Mouse (Mus musculus) forebrain, embryonic 12.5 days (tissue): Measurements from ENCODE around the gene Adam12. TPM values are rescaled to one million over a fixed set of nuclear protein-coding genes. Genes with fewer than 3 reads are reported as not detected.

ENCODE experiments used
- ATAC-seq: fragments of 200-750 bp; cut with Nextera tagmentation; 2 replicates; pipeline ENCODE4 v1.8.0; 2017; ENCODE audit warnings: moderate TSS enrichment; ENCODE audit not compliant: low FRiP score
- H3K27ac ChIP-seq: fragments of 300-500 bp; sonication (generic); 2 replicates; pipeline ENCODE4 v1.5.1; 2016; ENCODE audit warnings: mild to moderate bottlenecking
- H3K27me3 ChIP-seq: fragments of 300-500 bp; sonication (generic); 2 replicates; pipeline ENCODE4 v1.6.1; 2016; ENCODE audit warnings: mild to moderate bottlenecking
- H3K36me3 ChIP-seq: fragments of 300-500 bp; sonication (generic); replicated peaks from 2 replicates; pipeline ENCODE4 v1.6.1; 2016; ENCODE audit warnings: mild to moderate bottlenecking
- H3K4me1 ChIP-seq: fragments of 300-500 bp; sonication (generic); 2 replicates; pipeline ENCODE4 v1.6.1; 2016
- H3K4me2 ChIP-seq: fragments of 300-500 bp; sonication (generic); 2 replicates; pipeline ENCODE4 v1.6.1; 2016; ENCODE audit warnings: mild to moderate bottlenecking, moderate library complexity
- H3K4me3 ChIP-seq: fragments of 300-500 bp; sonication (generic); replicated peaks from 2 replicates; pipeline ENCODE4 v1.5.1; 2016; ENCODE audit warnings: mild to moderate bottlenecking
- H3K9ac ChIP-seq: fragments of 300-500 bp; sonication (generic); 2 replicates; pipeline ENCODE4 v1.6.1; 2016; ENCODE audit warnings: mild to moderate bottlenecking
- H3K9me3 ChIP-seq: fragments of 300-500 bp; sonication (generic); 2 replicates; pipeline ENCODE4 v1.6.1; 2016
- WGBS: fragments of 180-500 bp; shearing (Covaris S2); methylation state at CpG from one replicate; pipeline ENCODE4 v1.1.7; 2016; 5-methylcytosine and 5-hydroxymethylcytosine counted together
- microRNA-seq: library from miRNA; unstranded; fragments of <30 nt; microRNA quantifications from one replicate; pipeline ENCODE4, GENCODE M21; 2017
- polyA plus RNA-seq: library from polyadenylated mRNA; unstranded; fragments of >200 nt; fragmentation: Nextera tagmentation; extraction: Ambion mirVana; gene quantifications from 2 replicates; pipeline ENCODE4 v1.2.1, GENCODE M21; 2016

Adam12 gene
- polyA plus RNA-seq, 1 experiment from 2014 or later, result 2.1 TPM

DNA sequence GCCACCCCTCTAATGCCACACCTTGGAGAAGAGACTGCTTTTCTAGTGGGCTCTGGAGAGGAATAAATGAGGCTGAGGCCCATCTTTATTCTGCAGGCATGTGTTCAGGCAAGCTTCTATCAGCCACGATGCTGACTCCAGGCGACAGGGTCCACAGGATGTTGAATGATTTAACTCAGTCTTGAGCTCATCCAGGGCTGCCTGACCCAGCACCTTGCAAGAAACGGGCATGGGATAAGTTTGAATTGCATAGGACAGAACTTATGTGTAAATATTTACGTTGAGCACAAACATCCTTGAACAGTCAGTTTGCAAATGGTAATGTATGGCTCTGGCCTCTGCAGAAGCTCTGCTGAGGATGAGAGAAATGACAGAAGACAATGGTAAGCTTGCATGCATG is 372.4 kb downstream of the Adam12 start:
- H3K9ac ChIP-seq, result no peak overlapping the region
- no peak overlapping the region for H3K4me2 ChIP-seq
- ATAC-seq, result no peak
- no peaks in the 10 kb centered on the region for H3K36me3 ChIP-seq
- no peak overlapping the region for H3K4me3 ChIP-seq
- H3K27ac ChIP-seq, result no peak overlapping the region
- no peaks in the 10 kb centered on the region for H3K4me1 ChIP-seq
- no peaks in the 10 kb centered on the region for H3K27me3 ChIP-seq
- 85% methylated on average over 4 of the region's 4 CpGs for WGBS
- no peaks in the 10 kb centered on the region for H3K9me3 ChIP-seq

DNA sequence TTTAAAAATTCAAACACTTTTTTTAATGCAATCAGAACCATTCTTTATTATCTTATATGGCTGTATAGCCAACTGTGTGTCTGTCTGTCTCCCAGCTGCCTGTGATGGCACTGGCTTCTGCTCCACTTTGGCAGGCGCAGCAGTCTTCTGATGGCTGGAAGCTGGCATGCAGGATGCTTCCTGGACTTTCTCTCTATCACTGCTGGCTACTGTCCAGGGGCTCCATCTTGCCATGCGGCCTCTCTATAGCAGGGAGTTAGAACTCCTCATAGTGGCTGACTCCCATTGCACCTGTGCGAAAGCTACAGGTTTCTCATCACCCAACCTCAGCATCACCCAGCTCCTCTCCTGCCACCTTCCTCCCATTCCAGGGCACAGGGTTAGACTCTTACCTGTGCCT is 373.4 kb downstream of the Adam12 start:
- Histone ChIP-seq H3K4me1 (no peaks in the 10 kb centered on the region), H3K27me3 (no peaks in the 10 kb centered on the region), H3K9me3 (no peaks in the 10 kb centered on the region), H3K36me3 (no peaks in the 10 kb centered on the region), H3K4me2 (no peak overlapping the region), H3K27ac (no peak overlapping the region), H3K9ac (no peak overlapping the region), H3K4me3 (no peak overlapping the region)
- no peak for ATAC-seq
- WGBS, result 89% methylated on average over 3 of the region's 3 CpGs

DNA sequence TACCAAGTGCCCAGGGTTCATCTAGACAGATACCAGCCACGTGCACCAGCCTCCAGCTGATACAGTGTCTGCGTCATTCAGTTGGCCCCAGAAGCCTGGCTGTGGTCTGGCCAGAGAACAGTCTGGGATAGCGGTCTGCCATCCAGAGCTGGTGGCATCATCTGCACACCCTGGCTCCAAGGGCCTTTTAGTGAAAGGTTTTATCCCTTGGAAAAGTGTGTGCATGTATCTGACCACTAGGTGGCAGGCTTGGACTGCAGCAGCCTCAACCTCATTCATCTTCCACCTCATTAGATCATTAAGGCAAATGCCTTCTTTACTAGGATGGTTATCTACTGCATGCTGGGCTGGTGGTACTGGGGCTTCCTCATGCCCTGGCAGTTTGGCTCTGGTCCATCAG is 375.7 kb downstream of the Adam12 start:
- no peak overlapping the region for H3K4me3 ChIP-seq
- ATAC-seq, result peak; percentile 67; the same call in 1 of the 2 replicates

DNA sequence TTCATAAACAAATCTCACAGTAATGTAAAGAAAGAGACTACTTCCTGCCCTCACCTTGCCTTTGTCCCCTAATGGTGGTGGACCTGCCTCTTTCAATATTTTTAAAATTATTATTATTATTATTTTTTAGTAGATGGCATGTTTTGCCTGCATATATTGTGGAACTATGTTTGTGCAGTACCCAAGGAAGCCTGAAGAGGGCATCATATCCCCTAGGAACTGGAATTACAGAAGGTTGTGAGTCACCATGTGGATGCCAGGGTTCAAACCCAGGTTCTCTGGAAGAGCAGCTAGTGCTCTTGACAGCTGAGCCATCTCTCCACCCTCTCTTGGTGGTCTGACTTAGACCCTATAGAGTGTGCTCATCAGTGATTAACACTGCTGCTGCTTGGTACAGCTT is 381.2 kb downstream of the Adam12 start:
- no peak overlapping the region for H3K4me2 ChIP-seq
- no peak for ATAC-seq

More for the DNA sequence above, 375.7 kb downstream of the Adam12 start:
- H3K36me3 ChIP-seq, result no peaks in the 10 kb centered on the region
- no peaks in the 10 kb centered on the region for H3K4me1 ChIP-seq
- no peak overlapping the region for H3K27ac ChIP-seq
- no peaks in the 10 kb centered on the region for H3K27me3 ChIP-seq
- 41% methylated on average over 3 of the region's 3 CpGs for WGBS
- H3K4me2 ChIP-seq, result no peak overlapping the region
- H3K9ac ChIP-seq, result no peak overlapping the region
- H3K9me3 ChIP-seq, result no peaks in the 10 kb centered on the region

DNA sequence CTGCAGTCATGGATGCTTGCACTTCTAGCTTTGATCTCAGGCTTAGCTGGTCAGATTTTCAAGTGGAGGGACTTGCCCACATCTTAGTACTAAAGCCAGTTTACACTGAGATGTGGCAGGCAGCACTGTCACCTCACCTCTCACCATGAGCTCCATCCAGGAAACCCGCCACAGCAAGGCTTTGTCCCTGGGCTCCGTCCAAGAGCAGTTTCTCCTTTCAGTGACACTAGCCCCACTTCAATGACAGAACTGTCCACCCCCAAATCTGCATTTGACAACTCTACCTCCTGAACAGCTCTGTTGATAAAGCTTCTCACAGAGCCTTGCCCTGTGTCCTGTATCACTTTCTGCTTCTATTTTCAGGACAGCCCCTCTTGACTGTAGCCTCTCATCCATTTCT is 383.8 kb downstream of the Adam12 start:
- H3K36me3 ChIP-seq, result no peaks in the 10 kb centered on the region
- no peak overlapping the region for H3K4me2 ChIP-seq
- ATAC-seq, result no peak
- no peak overlapping the region for H3K27ac ChIP-seq
- no peaks in the 10 kb centered on the region for H3K27me3 ChIP-seq
- no peaks in the 10 kb centered on the region for H3K9me3 ChIP-seq
- H3K4me3 ChIP-seq, result no peak overlapping the region
- H3K9ac ChIP-seq, result no peak overlapping the region
- no peaks in the 10 kb centered on the region for H3K4me1 ChIP-seq
- whole genome bisulfite sequencing, result 77% methylated on average over 2 of the region's 2 CpGs

More for the DNA sequence above, 381.2 kb downstream of the Adam12 start:
- no peak overlapping the region for H3K9ac ChIP-seq
- H3K27me3 ChIP-seq, result no peaks in the 10 kb centered on the region
- H3K36me3 ChIP-seq, result no peaks in the 10 kb centered on the region
- H3K27ac ChIP-seq, result no peak overlapping the region
- no peaks in the 10 kb centered on the region for H3K4me1 ChIP-seq
- no peak overlapping the region for H3K4me3 ChIP-seq
- H3K9me3 ChIP-seq, result no peaks in the 10 kb centered on the region

DNA sequence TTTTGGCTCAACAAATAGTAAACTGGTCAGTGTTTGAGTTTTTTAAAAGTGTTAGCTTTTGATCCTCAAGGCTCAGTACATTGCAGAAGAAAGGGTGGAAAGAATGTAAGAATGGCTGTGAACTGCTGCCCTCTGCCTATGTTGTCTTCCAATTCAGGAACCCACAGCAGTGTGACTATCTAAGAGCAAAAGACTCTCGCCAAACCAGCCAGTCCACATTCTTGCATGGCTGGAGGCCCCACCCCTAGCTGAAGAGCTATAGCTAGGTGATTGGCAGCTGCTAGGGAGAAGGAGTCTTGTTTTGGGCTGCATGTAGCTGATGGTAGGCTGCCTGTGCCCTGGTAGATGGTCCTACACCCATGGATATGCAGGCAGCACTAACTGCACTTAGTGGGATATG is 384.8 kb downstream of the Adam12 start:
- Histone ChIP-seq H3K27ac (no peak overlapping the region), H3K4me1 (no peaks in the 10 kb centered on the region), H3K36me3 (no peaks in the 10 kb centered on the region), H3K4me2 (no peak overlapping the region), H3K4me3 (no peak overlapping the region), H3K27me3 (no peaks in the 10 kb centered on the region), H3K9me3 (no peaks in the 10 kb centered on the region), H3K9ac (no peak overlapping the region)
- 13% methylated on average over 1 of the region's 1 CpGs for WGBS
- ATAC-seq, result no peak

DNA sequence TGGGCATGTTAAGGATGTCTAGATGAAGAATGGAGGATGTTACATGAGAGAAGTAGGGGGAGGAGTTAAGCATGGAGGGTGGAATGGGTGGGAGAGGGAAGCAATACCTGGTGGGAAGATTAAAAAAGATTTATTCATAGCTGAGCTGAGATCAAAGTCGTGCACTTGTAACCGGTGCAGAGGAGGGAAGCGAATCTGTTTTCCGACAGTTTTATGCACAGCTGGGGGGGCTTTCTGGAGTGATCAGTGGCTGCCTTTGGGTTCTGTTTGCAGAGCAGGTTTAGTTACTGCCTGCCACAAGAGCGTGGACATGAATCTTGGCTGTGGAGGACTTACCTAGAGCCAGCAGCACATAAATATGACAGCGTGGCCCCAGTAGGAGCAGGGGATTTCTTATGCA is 389.9 kb downstream of the Adam12 start:
- 86% methylated on average over 6 of the region's 6 CpGs for WGBS
- Histone ChIP-seq H3K36me3 (no peaks in the 10 kb centered on the region), H3K27me3 (no peaks in the 10 kb centered on the region), H3K9me3 (no peaks in the 10 kb centered on the region), H3K27ac (no peak overlapping the region), H3K4me3 (no peak overlapping the region), H3K4me2 (no peak overlapping the region), H3K4me1 (no peaks in the 10 kb centered on the region), H3K9ac (no peak overlapping the region)
- no peak for ATAC-seq

DNA sequence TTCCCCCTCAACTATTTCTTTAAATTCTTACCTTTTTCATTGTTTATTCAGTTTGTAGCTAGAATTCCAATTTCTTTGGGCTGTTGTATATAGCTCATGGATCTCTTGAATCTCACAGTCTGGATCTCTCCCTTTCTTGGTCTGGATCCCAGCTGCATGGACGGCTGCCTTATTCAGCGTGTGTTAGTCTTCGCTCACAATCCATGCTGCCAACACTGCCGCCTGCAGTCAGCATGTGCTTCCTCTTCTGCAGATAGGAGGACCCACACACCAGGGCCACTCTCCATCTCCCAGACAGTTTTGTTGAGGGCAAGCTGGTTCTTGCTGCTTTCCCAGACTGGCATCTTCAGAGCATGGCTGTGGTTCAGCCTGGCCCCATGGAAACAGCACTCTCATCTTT is 392.4 kb downstream of the Adam12 start:
- Histone ChIP-seq H3K27me3 (no peaks in the 10 kb centered on the region), H3K27ac (no peak overlapping the region), H3K9me3 (no peaks in the 10 kb centered on the region), H3K9ac (no peak overlapping the region), H3K4me2 (no peak overlapping the region), H3K4me3 (no peak overlapping the region), H3K36me3 (no peaks in the 10 kb centered on the region), H3K4me1 (no peaks in the 10 kb centered on the region)
- no peak for ATAC-seq
- 85% methylated on average over 4 of the region's 4 CpGs for WGBS

Small RNA genes lying within 50 kb of the gene (microRNA-seq; reads per million reads assigned to microRNA genes)
- not detected for gene Gm23631

Other genes starting within 250 kb of the Adam12 start
- gene D7Ertd443e, start 153.5 kb upstream of the Adam12 start, polyA plus RNA-seq, result not detected in 2 replicates